16 mouse cellular contexts compared by ENCODE assay signal in the genomic region with DNA sequence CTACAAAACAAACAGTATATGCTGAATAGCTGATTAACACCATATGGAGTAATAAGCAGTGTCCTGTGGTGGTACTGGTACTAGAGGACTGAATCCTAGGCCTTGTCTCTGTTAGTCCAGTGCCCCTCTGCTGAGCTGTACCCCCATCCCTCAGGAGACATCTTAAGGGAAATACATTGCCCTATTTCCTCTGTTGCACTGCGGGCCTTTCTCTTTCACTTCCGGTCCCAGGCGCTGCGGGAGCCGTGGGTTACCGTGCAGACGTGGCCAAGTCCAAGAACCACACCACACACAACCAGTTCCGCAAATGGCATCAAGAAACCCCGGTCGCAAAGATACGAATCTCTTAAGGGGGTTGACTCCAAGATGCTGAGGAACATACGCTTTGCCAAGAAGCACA. TPM values are rescaled to one million over a fixed set of nuclear protein-coding genes. Genes with fewer than 3 reads are reported as not detected.
DNase-seq lines count a peak whose midpoint lies in the region; TF ChIP-seq lines count a peak whose summit lies in the region.
"Had no signal": no experiment of that assay in that cellular context is flagged by ENCODE, and none has a peak within 500 bp of the region (broad histone marks: within the 10 kb centered on the region; RNA-seq: fewer than 3 reads in every experiment).

No protein-coding gene starts in this region.

- peaks cover 14% of the 10 kb centered on the region for H3K4me1 ChIP-seq in bone marrow macrophage, adult 2 months (ENCODE audit: control insufficient read depth, insufficient read depth, low read length)
- no peaks in the 10 kb centered on the region for H3K4me1 ChIP-seq in kidney, adult 2 months (ENCODE audit: control insufficient read depth, insufficient read depth, low read length)
- H3K4me1 ChIP-seq in heart, embryonic 10.5 days = no peaks in the 10 kb centered on the region

- H3K36me3 ChIP-seq in kidney, adult 2 months (ENCODE audit: control insufficient read depth, insufficient read depth, low read length) = no peaks in the 10 kb centered on the region; the same call in 1 of the 2 replicates
- peaks cover 41% of the 10 kb centered on the region for H3K36me3 ChIP-seq in heart, embryonic 10.5 days

- no peaks in the 10 kb centered on the region for H3K27me3 ChIP-seq in kidney, adult 2 months (replicated peaks; ENCODE audit: control insufficient read depth, insufficient read depth, low read length)
- H3K27me3 ChIP-seq in heart, embryonic 10.5 days (ENCODE audit: insufficient read depth, poor library complexity, severe bottlenecking) = no peaks in the 10 kb centered on the region
- H3K27me3 ChIP-seq: heart, embryonic 15.5 days; megakaryocyte, embryonic 14.5 days had no signal

- WGBS in kidney, adult 2 months = 94% methylated on average over 12 of the region's 12 CpGs
- 90% methylated on average over 12 of the region's 12 CpGs for WGBS in heart, embryonic 10.5 days

- TF ChIP-seq CTCF in bone marrow macrophage, adult 2 months (IDR thresholded peaks at IDR 0.05; ENCODE audit: low read depth, low read length) = no peak
- TF ChIP-seq CTCF in kidney, adult 2 months (conservative IDR thresholded peaks at IDR 0.05; ENCODE audit: insufficient read depth, insufficient read length, low read depth, low read length) = no peak

- 0 out of 2 replicates have a peak overlapping the region, but pooled peaks have one; percentile 16 for H3K27ac ChIP-seq in bone marrow macrophage, adult 2 months (ENCODE audit: insufficient read depth, low read depth, low read length)
- H3K27ac ChIP-seq in kidney, adult 2 months (ENCODE audit: insufficient read depth, low read depth, low read length) = no peak overlapping the region
- H3K27ac ChIP-seq in heart, embryonic 10.5 days = no peak overlapping the region
- H3K27ac ChIP-seq: heart, embryonic 15.5 days; hindbrain, embryonic 14.5 days; liver, embryonic 14.5 days had no signal

- DNase-seq in lung, postnatal 36 days = peak; percentile 15
- no peak for DNase-seq in lung, postnatal 25 days (ENCODE audit: low spot score)
- DNase-seq in naive thymus-derived CD4-positive, alpha-beta T cell, adult 2 months (ENCODE audit: low read depth) = peak; percentile 51
- peak; percentile 56 for DNase-seq in thymus, postnatal 4 days
- DNase-seq in kidney, adult 2 months = no peak
- no peak for DNase-seq in heart, embryonic 10.5 days (ENCODE audit: low spot score)
- no peak for DNase-seq in left cerebral cortex, postnatal 25 days (ENCODE audit: low spot score in 2 of 2)
- DNase-seq: cerebellum, adult 9-11 months; gastrocnemius, postnatal 25 days; kidney, adult 9 months; right cerebral cortex, adult 18-20 months had no signal

- intact Hi-C loops in left cerebral cortex, postnatal 25 days (cut with DNase I) = no loop called here

- no peaks in the 10 kb centered on the region for H3K9me3 ChIP-seq in heart, embryonic 10.5 days
- H3K9me3 ChIP-seq: heart, embryonic 15.5 days had no signal

- no peak overlapping the region for H3K4me3 ChIP-seq in bone marrow macrophage, adult 2 months (ENCODE audit: insufficient read depth, low read length)
- H3K4me3 ChIP-seq in kidney, adult 2 months (ENCODE audit: insufficient read depth, low read depth, low read length) = no peak overlapping the region
- H3K4me3 ChIP-seq in heart, embryonic 10.5 days = no peak overlapping the region
- H3K4me3 ChIP-seq: heart, embryonic 15.5 days; megakaryocyte, embryonic 14.5 days had no signal

- TF ChIP-seq POLR2A in bone marrow macrophage, adult 2 months (IDR thresholded peaks at IDR 0.05; ENCODE audit: borderline replicate concordance, low read depth, low read length) = no peak
- no peak for TF ChIP-seq POLR2A in kidney, adult 2 months (IDR thresholded peaks at IDR 0.05; ENCODE audit: low read depth, low read length)

RNA-seq across cellular contexts. Expression of a gene that starts 7.2 kb away (rescaled TPM):
- polyA plus RNA-seq in bone marrow macrophage, adult 2 months (2012; ENCODE audit: insufficient read depth, insufficient read length, missing spikeins) = 19.4 and 23.5 TPM in 2 replicates
- 4.0 and 4.2 TPM in 2 replicates for polyA plus RNA-seq in kidney, adult 2 months (2012; rRNA removed)
- 20.5 and 20.8 TPM in 2 replicates for polyA plus RNA-seq in heart, embryonic 10.5 days (2016; fragmentation: Nextera tagmentation; extraction: Ambion mirVana)
- total RNA-seq in left cerebral cortex, postnatal 25 days (2021) = 10 to 100 TPM; 27.4 to 31.1 TPM

RNA-seq across cellular contexts. Expression of a gene that starts 52.2 kb away (rescaled TPM):
- 39.5 and 43.3 TPM in 2 replicates for polyA plus RNA-seq in bone marrow macrophage, adult 2 months (2012; ENCODE audit: insufficient read depth, insufficient read length, missing spikeins)
- polyA plus RNA-seq in kidney, adult 2 months (2012; rRNA removed) = 3.7 and 5.5 TPM in 2 replicates
- polyA plus RNA-seq in heart, embryonic 10.5 days (2016; fragmentation: Nextera tagmentation; extraction: Ambion mirVana) = 8.1 and 8.4 TPM in 2 replicates
- total RNA-seq in left cerebral cortex, postnatal 25 days (2021) = 10 to 100 TPM; 20.8 TPM

Comparison
In these comparisons a context has a peak if more than half of its experiments do, and no peak if none do; other contexts are left out.
1. DNase-seq: peak in lung, postnatal 36 days (single experiment), naive thymus-derived CD4-positive, alpha-beta T cell, adult 2 months (single experiment) and thymus, postnatal 4 days (single experiment); none in lung, postnatal 25 days (single experiment), kidney, adult 2 months (single experiment), heart, embryonic 10.5 days (single experiment) and left cerebral cortex, postnatal 25 days (0 of 2).